Mouse (Mus musculus): ENCODE results near the gene Prkag2. TPM values are rescaled to one million over a fixed set of nuclear protein-coding genes. Genes with fewer than 3 reads are reported as not detected.
A peak's percentile ranks its signal among the peaks of the same experiment; 100 is the strongest.
"Not testable (repeated sequence)": the region's sequence is repeated elsewhere in the genome, so short reads cannot be mapped to it uniquely, and the experiment has no call there.

Gene Prkag2
- polyA plus RNA-seq, 1 experiment from 2014 or later: 109 TPM

DNA sequence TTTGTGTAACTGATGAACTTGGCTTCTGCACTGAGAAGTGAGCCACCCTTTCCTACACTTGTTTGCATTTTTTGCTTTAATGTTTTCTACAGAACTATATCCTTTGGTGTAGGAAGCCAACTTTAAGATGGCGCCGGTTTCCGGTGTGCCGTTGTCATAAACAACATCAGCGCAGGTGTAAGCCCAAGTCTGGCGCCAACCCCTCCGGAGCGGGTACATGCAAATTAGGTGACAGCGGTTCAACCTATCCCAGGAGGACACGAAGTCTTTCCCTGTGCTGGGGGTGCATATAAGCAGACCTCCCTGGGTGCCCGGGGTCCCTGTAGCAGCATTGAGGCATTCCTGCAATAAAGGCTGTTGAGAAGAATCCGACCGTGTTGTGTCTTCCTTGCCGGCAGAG lies 252.2 kb downstream of the Prkag2 start:
- not testable (repeated sequence) for ATAC-seq; H3K9ac ChIP-seq (replicated peaks; ENCODE audit: low read depth, low read length)
- 89% methylated on average over 14 of the region's 14 CpGs for WGBS

DNA sequence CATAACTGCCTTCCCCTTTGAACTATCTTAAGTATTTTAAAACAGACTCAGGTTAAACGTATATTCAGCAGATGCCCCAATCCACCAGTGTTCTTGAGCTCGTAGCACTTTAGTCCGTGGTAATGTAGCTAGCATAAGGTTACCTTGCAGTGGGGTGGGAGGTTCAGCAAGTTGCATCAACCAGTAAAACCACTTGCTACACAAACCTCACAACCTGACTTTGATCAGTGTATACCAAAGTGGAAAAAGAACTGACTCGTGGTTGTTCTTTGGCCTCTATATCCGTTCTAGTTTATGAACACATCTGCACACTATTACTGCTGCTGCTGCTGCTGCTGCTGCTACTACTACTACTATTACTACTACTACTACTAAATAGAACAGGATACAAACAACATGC lies 256.6 kb downstream of the Prkag2 start:
- Histone ChIP-seq H3K9ac (replicated peaks; ENCODE audit: low read depth, low read length) (no peak overlapping the region), H3K36me3 (ENCODE audit: control insufficient read depth, insufficient read depth) (no peaks in the 10 kb centered on the region), H3K4me1 (replicated peaks; ENCODE audit: control insufficient read depth, insufficient read depth, low read length) (peaks cover 27% of the 10 kb centered on the region), H3K27me3 (replicated peaks; ENCODE audit: control insufficient read depth, insufficient read depth, low read length) (no peaks in the 10 kb centered on the region), H3K4me2 (ENCODE audit: low read length) (no peak overlapping the region), H3K9me3 (ENCODE audit: control insufficient read depth, low read length) (no peaks in the 10 kb centered on the region), H3K27ac (ENCODE audit: low read length) (no peak overlapping the region), H3K4me3 (replicated peaks; ENCODE audit: low read length) (no peak overlapping the region)
- no peak for ATAC-seq
- WGBS: 90% methylated on average over 5 of the region's 5 CpGs

More for the DNA sequence above, 252.2 kb downstream of the Prkag2 start:
- H3K36me3 ChIP-seq (ENCODE audit: control insufficient read depth, insufficient read depth); H3K27ac ChIP-seq (ENCODE audit: low read length); H3K4me2 ChIP-seq (ENCODE audit: low read length); H3K4me1 ChIP-seq (replicated peaks; ENCODE audit: control insufficient read depth, insufficient read depth, low read length); H3K4me3 ChIP-seq (replicated peaks; ENCODE audit: low read length); H3K9me3 ChIP-seq (ENCODE audit: control insufficient read depth, low read length); H3K27me3 ChIP-seq (replicated peaks; ENCODE audit: control insufficient read depth, insufficient read depth, low read length): not testable (repeated sequence)

- peak overlapping the region; percentile 91 for H3K4me3 ChIP-seq (replicated peaks; ENCODE audit: low read length)
- H3K27me3 ChIP-seq (replicated peaks; ENCODE audit: control insufficient read depth, insufficient read depth, low read length): no peaks in the 10 kb centered on the region
- no peaks in the 10 kb centered on the region for H3K9me3 ChIP-seq (ENCODE audit: control insufficient read depth, low read length)
- peak overlapping the region; percentile 78 for H3K4me2 ChIP-seq (ENCODE audit: low read length)
- peak; percentile 11 for ATAC-seq
- no peaks in the 10 kb centered on the region for H3K36me3 ChIP-seq (ENCODE audit: control insufficient read depth, insufficient read depth)
- peaks cover 28% of the 10 kb centered on the region for H3K4me1 ChIP-seq (replicated peaks; ENCODE audit: control insufficient read depth, insufficient read depth, low read length)
- under 1% methylated on average over 21 of the region's 21 CpGs for WGBS
- H3K27ac ChIP-seq (ENCODE audit: low read length): peak overlapping the region; percentile 91
- H3K9ac ChIP-seq (replicated peaks; ENCODE audit: low read depth, low read length): peak overlapping the region; percentile 69
Measured at GRCm38 (mm10) chr5:24843103-24843475, 257.4 kb downstream of the Prkag2 start.

DNA sequence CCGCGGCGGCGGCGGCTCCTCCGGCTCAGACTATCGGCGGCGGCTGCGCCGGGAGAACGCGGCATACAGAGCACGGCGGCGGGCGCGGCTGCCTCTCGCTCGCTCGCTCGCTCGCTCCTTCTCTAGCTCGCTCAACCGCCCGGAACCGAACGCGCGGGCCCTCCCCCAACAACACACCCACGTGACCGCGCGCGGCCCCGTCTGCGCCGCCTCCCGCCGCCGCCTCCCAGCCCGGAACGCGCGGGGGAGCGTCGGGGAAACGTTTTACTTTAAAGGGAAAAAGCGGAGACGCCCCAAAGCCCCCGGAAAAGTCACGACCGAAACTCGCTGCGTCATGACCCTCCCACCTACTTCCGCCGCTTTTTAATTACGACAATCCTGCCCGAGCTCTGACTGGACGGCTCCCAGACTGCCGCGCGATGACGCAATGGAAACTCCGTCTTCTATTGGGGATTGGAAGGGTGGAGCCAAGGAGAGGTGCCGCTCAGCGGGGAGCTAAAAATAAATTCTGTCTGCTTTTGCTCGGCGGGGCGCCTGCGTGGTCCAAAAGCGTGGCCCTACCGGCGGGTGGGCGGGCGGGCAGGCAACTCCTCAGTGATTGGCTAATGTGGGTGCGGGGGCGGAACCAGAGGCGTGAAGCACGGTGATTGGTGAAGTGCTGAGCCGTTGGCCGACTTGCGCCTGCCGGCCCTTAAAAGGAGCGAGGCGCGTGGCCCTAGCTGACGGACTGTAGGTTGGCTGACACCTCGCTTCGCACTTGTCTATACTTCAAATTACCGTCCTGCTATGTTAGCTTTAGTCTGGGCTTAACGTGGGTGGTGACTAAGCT lies 258.0 kb downstream of the Prkag2 start, which contains the start of gene Rheb:
TSS of gene Rheb (minus strand) at position 351 of the 829 bp plus-strand sequence.
- WGBS: under 1% methylated on average over 91 of the region's 92 CpGs

GRCm38 (mm10) chr5:24841662-24842273 lies 258.7 kb downstream of the Prkag2 start:
- H3K4me2 ChIP-seq (ENCODE audit: low read length): peak overlapping the region; percentile 54
- no peaks in the 10 kb centered on the region for H3K27me3 ChIP-seq (replicated peaks; ENCODE audit: control insufficient read depth, insufficient read depth, low read length)
- peak overlapping the region; percentile 98 for H3K27ac ChIP-seq (ENCODE audit: low read length)
- H3K4me3 ChIP-seq (replicated peaks; ENCODE audit: low read length): peak overlapping the region; percentile 91
- ATAC-seq: peak; percentile 2
- peak overlapping the region; percentile 91 for H3K9ac ChIP-seq (replicated peaks; ENCODE audit: low read depth, low read length)
- no peaks in the 10 kb centered on the region for H3K9me3 ChIP-seq (ENCODE audit: control insufficient read depth, low read length)
- peaks cover 28% of the 10 kb centered on the region for H3K4me1 ChIP-seq (replicated peaks; ENCODE audit: control insufficient read depth, insufficient read depth, low read length)
- WGBS: under 1% methylated on average over 48 of the region's 50 CpGs
- H3K36me3 ChIP-seq (ENCODE audit: control insufficient read depth, insufficient read depth): no peaks in the 10 kb centered on the region

More for the DNA sequence above, 258.0 kb downstream of the Prkag2 start, which contains the start of gene Rheb:
- peak within 1 kb of the TSS; percentile 98 for H3K27ac ChIP-seq (ENCODE audit: low read length)
- peak within 1 kb of the TSS; percentile 91 for H3K4me3 ChIP-seq (replicated peaks; ENCODE audit: low read length)
- peak; percentile 95 for ATAC-seq
- peak within 1 kb of the TSS; percentile 91 for H3K9ac ChIP-seq (replicated peaks; ENCODE audit: low read depth, low read length)
- peaks cover 28% of the 10 kb centered on the region for H3K4me1 ChIP-seq (replicated peaks; ENCODE audit: control insufficient read depth, insufficient read depth, low read length)
- H3K4me2 ChIP-seq (ENCODE audit: low read length): peak within 1 kb of the TSS; percentile 78
- H3K9me3 ChIP-seq (ENCODE audit: control insufficient read depth, low read length): no peaks in the 10 kb centered on the region
- H3K27me3 ChIP-seq (replicated peaks; ENCODE audit: control insufficient read depth, insufficient read depth, low read length): no peaks in the 10 kb centered on the region
- H3K36me3 ChIP-seq (ENCODE audit: control insufficient read depth, insufficient read depth): no peaks in the 10 kb centered on the region

DNA sequence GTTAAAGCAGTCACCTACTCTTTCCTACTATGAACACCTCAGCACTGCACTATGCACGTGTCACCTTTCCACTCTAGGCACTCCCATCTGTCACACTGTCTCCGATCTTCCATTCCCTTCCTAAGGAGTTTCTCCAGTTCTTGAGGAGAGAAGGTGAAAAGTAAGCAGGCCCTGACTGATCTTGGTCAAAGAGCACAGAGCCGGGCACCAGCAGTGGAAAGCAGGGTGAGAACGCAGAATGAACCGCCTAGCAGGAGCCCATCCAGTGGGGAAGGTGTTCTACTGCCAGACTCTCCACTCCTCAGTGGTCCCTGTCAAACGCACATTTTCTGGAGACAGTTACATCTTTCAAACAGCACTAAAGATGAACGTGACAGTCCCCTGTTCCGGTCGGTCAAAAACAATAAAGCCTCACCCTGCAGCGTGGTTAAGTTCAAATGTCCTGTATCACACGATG lies 259.4 kb downstream of the Prkag2 start:
- no peak for ATAC-seq
- WGBS: 21% methylated on average over 11 of the region's 11 CpGs
- Histone ChIP-seq H3K9ac (replicated peaks; ENCODE audit: low read depth, low read length) (peak overlapping the region; percentile 91), H3K27me3 (replicated peaks; ENCODE audit: control insufficient read depth, insufficient read depth, low read length) (no peaks in the 10 kb centered on the region), H3K4me3 (replicated peaks; ENCODE audit: low read length) (peak overlapping the region; percentile 91), H3K27ac (ENCODE audit: low read length) (no peak overlapping the region), H3K9me3 (ENCODE audit: control insufficient read depth, low read length) (no peaks in the 10 kb centered on the region), H3K36me3 (ENCODE audit: control insufficient read depth, insufficient read depth) (no peaks in the 10 kb centered on the region), H3K4me1 (replicated peaks; ENCODE audit: control insufficient read depth, insufficient read depth, low read length) (peaks cover 28% of the 10 kb centered on the region), H3K4me2 (ENCODE audit: low read length) (peak overlapping the region; percentile 54)

GRCm38 (mm10) chr5:24834491-24834890 lies 266.0 kb downstream of the Prkag2 start:
- H3K4me2 ChIP-seq (ENCODE audit: low read length): no peak overlapping the region
- no peaks in the 10 kb centered on the region for H3K9me3 ChIP-seq (ENCODE audit: control insufficient read depth, low read length)
- no peaks in the 10 kb centered on the region for H3K27me3 ChIP-seq (replicated peaks; ENCODE audit: control insufficient read depth, insufficient read depth, low read length)
- no peak for ATAC-seq
- no peak overlapping the region for H3K9ac ChIP-seq (replicated peaks; ENCODE audit: low read depth, low read length)
- H3K4me1 ChIP-seq (replicated peaks; ENCODE audit: control insufficient read depth, insufficient read depth, low read length): peaks cover 13% of the 10 kb centered on the region
- no peak overlapping the region for H3K27ac ChIP-seq (ENCODE audit: low read length)
- WGBS: 58% methylated on average over 5 of the region's 5 CpGs
- H3K36me3 ChIP-seq (ENCODE audit: control insufficient read depth, insufficient read depth): no peaks in the 10 kb centered on the region
- H3K4me3 ChIP-seq (replicated peaks; ENCODE audit: low read length): no peak overlapping the region

- no peaks in the 10 kb centered on the region for H3K36me3 ChIP-seq (ENCODE audit: control insufficient read depth, insufficient read depth)
Measured at GRCm38 (mm10) chr5:24831912-24832311, 268.5 kb downstream of the Prkag2 start.

GRCm38 (mm10) chr5:24828446-24828845 lies 272.0 kb downstream of the Prkag2 start:
- Histone ChIP-seq H3K4me1 (replicated peaks; ENCODE audit: control insufficient read depth, insufficient read depth, low read length) (peaks cover 4% of the 10 kb centered on the region; the same call in 1 of the 2 replicates), H3K27ac (ENCODE audit: low read length) (no peak overlapping the region), H3K4me2 (ENCODE audit: low read length) (no peak overlapping the region), H3K27me3 (replicated peaks; ENCODE audit: control insufficient read depth, insufficient read depth, low read length) (no peaks in the 10 kb centered on the region), H3K9me3 (ENCODE audit: control insufficient read depth, low read length) (no peaks in the 10 kb centered on the region), H3K4me3 (replicated peaks; ENCODE audit: low read length) (no peak overlapping the region), H3K36me3 (ENCODE audit: control insufficient read depth, insufficient read depth) (no peaks in the 10 kb centered on the region), H3K9ac (replicated peaks; ENCODE audit: low read depth, low read length) (no peak overlapping the region)
- WGBS: 92% methylated on average over 3 of the region's 3 CpGs
- no peak for ATAC-seq

More at GRCm38 (mm10) chr5:24831912-24832311, 268.5 kb downstream of the Prkag2 start:
- H3K9ac ChIP-seq (replicated peaks; ENCODE audit: low read depth, low read length): no peak overlapping the region
- H3K9me3 ChIP-seq (ENCODE audit: control insufficient read depth, low read length): no peaks in the 10 kb centered on the region
- no peaks in the 10 kb centered on the region for H3K27me3 ChIP-seq (replicated peaks; ENCODE audit: control insufficient read depth, insufficient read depth, low read length)
- no peak overlapping the region for H3K4me2 ChIP-seq (ENCODE audit: low read length)
- no peak for ATAC-seq
- H3K27ac ChIP-seq (ENCODE audit: low read length): no peak overlapping the region
- no peak overlapping the region for H3K4me3 ChIP-seq (replicated peaks; ENCODE audit: low read length)
- peaks cover 8% of the 10 kb centered on the region for H3K4me1 ChIP-seq (replicated peaks; ENCODE audit: control insufficient read depth, insufficient read depth, low read length)
- WGBS: 92% methylated on average over 3 of the region's 3 CpGs

Measured in forebrain, embryonic 16.5 days (tissue).